Comparison of ENCODE assay signal across 9 mouse cellular contexts in genomic region chr11:103840834-103841233, GRCm38 (mm10).
DNase-seq lines count a peak whose midpoint lies in the region; ATAC-seq and TF ChIP-seq lines count a peak whose summit lies in the region.
"Had no signal": no experiment of that assay in that cellular context is flagged by ENCODE, and none has a peak within 500 bp of the region (broad histone marks: within the 10 kb centered on the region; RNA-seq: fewer than 3 reads in every experiment).

No protein-coding gene starts in this region.

- no peak overlapping the region for H3K4me3 ChIP-seq in embryonic facial prominence, embryonic 11.5 days (ENCODE audit: low read depth, low read length)
- no peak overlapping the region for H3K4me3 ChIP-seq in neural tube, embryonic 14.5 days (ENCODE audit: low read depth, low read length)
- H3K4me3 ChIP-seq in intestine, embryonic 16.5 days (ENCODE audit: low read length), result no peak overlapping the region
- H3K4me3 ChIP-seq in gastrocnemius, adult 2 months, result no peak overlapping the region

- no peak overlapping the region for H3K27ac ChIP-seq in embryonic facial prominence, embryonic 11.5 days (replicated peaks; ENCODE audit: low read depth, low read length)
- H3K27ac ChIP-seq in neural tube, embryonic 14.5 days (ENCODE audit: low read depth, low read length), result peak overlapping the region; percentile 44; the same call in 1 of the 2 replicates
- no peak overlapping the region for H3K27ac ChIP-seq in intestine, embryonic 16.5 days (ENCODE audit: low read length)
- H3K27ac ChIP-seq in gastrocnemius, adult 2 months, result no peak overlapping the region

- WGBS in embryonic facial prominence, embryonic 11.5 days, result 6% methylated on average over 11 of the region's 11 CpGs
- WGBS in neural tube, embryonic 14.5 days, result 1% methylated on average over 11 of the region's 11 CpGs
- WGBS in intestine, embryonic 16.5 days, result 31% methylated on average over 11 of the region's 11 CpGs

- H3K4me2 ChIP-seq in embryonic facial prominence, embryonic 11.5 days (ENCODE audit: low read depth, low read length), result peak overlapping the region; percentile 21
- H3K4me2 ChIP-seq in neural tube, embryonic 14.5 days (ENCODE audit: low read depth, low read length), result peak overlapping the region; percentile 30; the same call in 1 of the 2 replicates
- no peak overlapping the region for H3K4me2 ChIP-seq in intestine, embryonic 16.5 days (ENCODE audit: low read depth, low read length)

- intact Hi-C loops in left cerebral cortex, postnatal 10 days (cut with DNase I), result no loop called here
- intact Hi-C loops in gastrocnemius, adult 2 months (cut with DNase I), result no loop called here

- H3K36me3 ChIP-seq in embryonic facial prominence, embryonic 11.5 days (replicated peaks; ENCODE audit: control insufficient read depth, insufficient read depth, low read depth, low read length), result no peaks in the 10 kb centered on the region
- no peaks in the 10 kb centered on the region for H3K36me3 ChIP-seq in neural tube, embryonic 14.5 days (ENCODE audit: control insufficient read depth, insufficient read depth, low read length)
- no peaks in the 10 kb centered on the region for H3K36me3 ChIP-seq in intestine, embryonic 16.5 days (ENCODE audit: control insufficient read depth, insufficient read depth, low read length)

- DNase-seq in left cerebral cortex, postnatal 10 days (ENCODE audit: extremely low spot score in 1 of 2, low spot score in 2 of 2), result peak; percentile 35 to 40
- no peak for DNase-seq in left cerebral cortex, adult 11 months (ENCODE audit: low spot score)
- peak; percentile 75 for DNase-seq in embryonic facial prominence, embryonic 11.5 days (ENCODE audit: low spot score)
- peak; percentile 40 to 46 for DNase-seq in layer of hippocampus, adult 8-10 months (ENCODE audit: low spot score in 2 of 2)
- DNase-seq in gastrocnemius, adult 2 months, result no peak
- no peak for DNase-seq in Muller cell, postnatal 12 days (ENCODE audit: inconsistent ontology term)

- H3K9me3 ChIP-seq in embryonic facial prominence, embryonic 11.5 days (replicated peaks; ENCODE audit: control insufficient read depth, low read length), result no peaks in the 10 kb centered on the region
- H3K9me3 ChIP-seq in neural tube, embryonic 14.5 days (ENCODE audit: control insufficient read depth, low read length), result no peaks in the 10 kb centered on the region
- no peaks in the 10 kb centered on the region for H3K9me3 ChIP-seq in intestine, embryonic 16.5 days (ENCODE audit: control insufficient read depth, low read length)

- no peak; the same call in 1 of the 2 replicates for ATAC-seq in embryonic facial prominence, embryonic 11.5 days (replicated peaks; ENCODE audit: insufficient number of reproducible peaks, low FRiP score, low TSS enrichment, low read depth)
- peak; percentile 70 for ATAC-seq in neural tube, embryonic 14.5 days (ENCODE audit: low read depth)
- no peak for ATAC-seq in intestine, embryonic 16.5 days
- ATAC-seq: lung, postnatal 0 days had no signal

- TF ChIP-seq CTCF in gastrocnemius, adult 2 months (IDR thresholded peaks at IDR 0.05), result no peak

- 0 out of 2 replicates have a peak, but pooled peaks cover 2% of the 10 kb centered on the region for H3K4me1 ChIP-seq in embryonic facial prominence, embryonic 11.5 days (ENCODE audit: control insufficient read depth, insufficient read depth, low read length)
- H3K4me1 ChIP-seq in neural tube, embryonic 14.5 days (ENCODE audit: control insufficient read depth, insufficient read depth, low read length), result peaks cover 12% of the 10 kb centered on the region
- H3K4me1 ChIP-seq in intestine, embryonic 16.5 days (ENCODE audit: control insufficient read depth, insufficient read depth, low read length), result no peaks in the 10 kb centered on the region

- H3K27me3 ChIP-seq in embryonic facial prominence, embryonic 11.5 days (ENCODE audit: control insufficient read depth, insufficient read depth, low read length), result no peaks in the 10 kb centered on the region
- no peaks in the 10 kb centered on the region for H3K27me3 ChIP-seq in neural tube, embryonic 14.5 days (ENCODE audit: control insufficient read depth, insufficient read depth, low read length)
- H3K27me3 ChIP-seq in intestine, embryonic 16.5 days (replicated peaks; ENCODE audit: control insufficient read depth, insufficient read depth, low read length), result no peaks in the 10 kb centered on the region

- H3K9ac ChIP-seq in embryonic facial prominence, embryonic 11.5 days (replicated peaks; ENCODE audit: low read length), result 0 out of 2 replicates have a peak overlapping the region, but pooled peaks have one; percentile 2
- 0 out of 2 replicates have a peak overlapping the region, but pooled peaks have one; percentile 2 for H3K9ac ChIP-seq in neural tube, embryonic 14.5 days (replicated peaks; ENCODE audit: low read depth, low read length)
- H3K9ac ChIP-seq in intestine, embryonic 16.5 days (ENCODE audit: low read depth, low read length), result no peak overlapping the region

Comparison
In these comparisons a context has a peak if more than half of its experiments do, and no peak if none do; other contexts are left out.
1. DNase-seq: peak in left cerebral cortex, postnatal 10 days (2 of 2), embryonic facial prominence, embryonic 11.5 days (single experiment) and layer of hippocampus, adult 8-10 months (2 of 2); none in left cerebral cortex, adult 11 months (single experiment), gastrocnemius, adult 2 months (single experiment) and Muller cell, postnatal 12 days (single experiment).